Mouse (Mus musculus) midbrain, postnatal 0 days (tissue): ENCODE data around the gene Slc25a19. TPM values are rescaled to one million over a fixed set of nuclear protein-coding genes. Genes with fewer than 3 reads are reported as not detected.

ENCODE experiments used
- ATAC-seq: fragments of 200-750 bp; cut with Nextera tagmentation; 2 replicates; pipeline ENCODE4 v1.8.0; 2017; ENCODE audit warnings: moderate number of reproducible peaks, mild to moderate bottlenecking, moderate TSS enrichment, moderate library complexity; ENCODE audit not compliant: low FRiP score
- DNase-seq: peaks from one replicate; pipeline ENCODE4 v3.0.0-alpha.2; 2015; ENCODE audit warnings: low spot score
- H3K27ac ChIP-seq: fragments of 300-500 bp; sonication (generic); 2 replicates; pipeline ENCODE4 v1.5.1; 2014; ENCODE audit warnings: low read depth, mild to moderate bottlenecking, low read length, mixed read lengths
- H3K27me3 ChIP-seq: fragments of 300-500 bp; sonication (generic); 2 replicates; pipeline ENCODE4 v1.6.1; 2014; ENCODE audit warnings: low read length, control low read depth, mixed read lengths; ENCODE audit not compliant: insufficient read depth
- H3K36me3 ChIP-seq: fragments of 300-500 bp; sonication (generic); 2 replicates; pipeline ENCODE4 v1.6.1; 2014; ENCODE audit warnings: low read length, control low read depth, mixed read lengths; ENCODE audit not compliant: insufficient read depth
- H3K4me1 ChIP-seq: fragments of 300-500 bp; sonication (generic); 2 replicates; pipeline ENCODE4 v1.6.1; 2014; ENCODE audit warnings: mild to moderate bottlenecking, control low read depth, antibody characterized with exemption, low read length, mixed read lengths; ENCODE audit not compliant: insufficient read depth
- H3K4me2 ChIP-seq: fragments of 300-500 bp; sonication (generic); 2 replicates; pipeline ENCODE4 v1.6.1; 2014; ENCODE audit warnings: low read depth, mild to moderate bottlenecking, low read length, mixed read lengths; ENCODE audit not compliant: poor library complexity, severe bottlenecking
- H3K4me3 ChIP-seq: fragments of 300-500 bp; sonication (generic); 2 replicates; pipeline ENCODE4 v1.5.1; 2014; ENCODE audit warnings: low read depth, mild to moderate bottlenecking, low read length, moderate library complexity
- H3K9ac ChIP-seq: fragments of 300-500 bp; sonication (generic); replicated peaks from 2 replicates; pipeline ENCODE4 v1.6.1; 2014; ENCODE audit warnings: mild to moderate bottlenecking, low read length, moderate library complexity, mixed read lengths; ENCODE audit not compliant: poor library complexity, severe bottlenecking
- H3K9me3 ChIP-seq: fragments of 300-500 bp; sonication (generic); 2 replicates; pipeline ENCODE4 v1.6.1; 2016; ENCODE audit warnings: low read length, control low read depth
- CTCF ChIP-seq: IDR thresholded peaks from 2 replicates; pipeline ENCODE4 v1.5.1; 2016; ENCODE audit warnings: antibody characterized with exemption, mild to moderate bottlenecking
- WGBS: fragments of 180-500 bp; shearing (Covaris S2); extraction: QIAGEN DNeasy Blood & Tissue Kit; methylation state at CpG from one replicate; pipeline ENCODE4 v1.1.7; 2014; 5-methylcytosine and 5-hydroxymethylcytosine counted together
- polyA plus RNA-seq: library from polyadenylated mRNA; unstranded; fragments of >200 nt; fragmentation: Nextera tagmentation; extraction: Ambion mirVana; gene quantifications from 2 replicates; pipeline ENCODE4 v1.2.1, GENCODE M21; 2015
- total RNA-seq: library from RNA; depleted of rRNA; stranded (reverse); fragments of >200 nt; gene quantifications from 2 replicates; pipeline ENCODE4 v1.2.3, GENCODE M21; 2014

The Slc25a19 gene
- total and polyA plus RNA-seq, 2 experiments from 2014 or later, result 35.7 to 49.6 TPM

DNA sequence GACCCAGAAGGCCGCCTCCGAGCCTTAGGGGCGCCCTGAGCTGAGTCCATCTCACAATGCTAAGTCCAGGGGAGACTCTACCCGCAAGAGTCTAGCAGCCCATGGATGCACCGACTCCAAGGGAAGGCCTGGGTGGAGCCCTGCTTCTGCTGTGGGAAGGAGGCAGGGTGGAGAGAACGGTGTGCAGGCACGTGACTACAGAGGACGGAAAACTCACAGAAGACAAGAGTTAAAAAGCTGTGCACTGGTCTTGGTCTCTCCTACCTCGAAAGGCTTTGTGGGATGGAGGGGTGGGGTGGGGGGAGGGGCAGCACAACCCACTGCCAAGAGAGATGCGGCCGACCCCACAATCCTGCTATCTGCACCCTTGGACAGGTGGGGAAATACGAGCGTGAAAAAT is 16.2 kb upstream of the Slc25a19 start:
- Histone ChIP-seq H3K4me1 (no peaks in the 10 kb centered on the region), H3K36me3 (peaks cover 13% of the 10 kb centered on the region; the same call in 1 of the 2 replicates), H3K27ac (no peak overlapping the region), H3K4me2 (no peak overlapping the region), H3K27me3 (no peaks in the 10 kb centered on the region), H3K4me3 (no peak overlapping the region), H3K9me3 (no peaks in the 10 kb centered on the region), H3K9ac (no peak overlapping the region)
- no peak for TF ChIP-seq CTCF
- ATAC-seq, result no peak
- DNase-seq, result no peak
- WGBS, result 93% methylated on average over 13 of the region's 13 CpGs

- Histone ChIP-seq H3K4me2 (no peak overlapping the region), H3K27ac (no peak overlapping the region), H3K36me3 (peaks cover 10% of the 10 kb centered on the region; the same call in 1 of the 2 replicates), H3K4me1 (no peaks in the 10 kb centered on the region), H3K4me3 (no peak overlapping the region), H3K9me3 (no peaks in the 10 kb centered on the region), H3K9ac (no peak overlapping the region), H3K27me3 (no peaks in the 10 kb centered on the region)
- no peak for ATAC-seq
- WGBS, result 80% methylated on average over 10 of the region's 10 CpGs
- TF ChIP-seq CTCF, result no peak
- no peak for DNase-seq
Measured at GRCm38 (mm10) chr11:115643265-115643664, 15.2 kb upstream of the Slc25a19 start.

- no peaks in the 10 kb centered on the region for H3K4me1 ChIP-seq
- ATAC-seq (no peak), DNase-seq (no peak)
- TF ChIP-seq CTCF, result no peak
- no peaks in the 10 kb centered on the region for H3K9me3 ChIP-seq
- H3K36me3 ChIP-seq, result peaks cover 10% of the 10 kb centered on the region; the same call in 1 of the 2 replicates
- no peak overlapping the region for H3K9ac ChIP-seq
- H3K27me3 ChIP-seq, result no peaks in the 10 kb centered on the region
- no peak overlapping the region for H3K4me3 ChIP-seq
- H3K4me2 ChIP-seq, result no peak overlapping the region
- H3K27ac ChIP-seq, result no peak overlapping the region
- 98% methylated on average over 2 of the region's 2 CpGs for WGBS
Measured at GRCm38 (mm10) chr11:115642705-115643104, 14.6 kb upstream of the Slc25a19 start.

DNA sequence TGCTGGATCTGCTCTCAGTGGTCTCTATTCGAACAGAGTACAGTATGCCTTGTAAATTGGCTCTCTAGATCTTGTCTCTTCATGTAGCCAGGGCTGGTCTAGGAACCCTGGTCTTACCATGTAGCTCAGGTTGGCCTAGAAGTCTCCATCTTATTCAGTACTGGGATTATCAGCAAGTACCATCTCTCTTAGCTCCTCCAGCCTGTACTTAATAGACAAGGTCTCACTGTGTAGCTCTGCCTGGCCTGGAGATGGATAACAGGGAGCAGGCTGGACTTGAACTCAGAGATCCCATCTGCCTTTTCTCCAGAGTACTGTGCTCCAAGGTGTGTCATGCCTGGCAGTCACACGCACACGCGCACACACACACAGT is 13.6 kb upstream of the Slc25a19 start:
- Histone ChIP-seq H3K9me3 (no peaks in the 10 kb centered on the region), H3K4me2 (no peak overlapping the region), H3K4me1 (no peaks in the 10 kb centered on the region), H3K4me3 (no peak overlapping the region), H3K36me3 (peaks cover 10% of the 10 kb centered on the region; the same call in 1 of the 2 replicates), H3K27ac (no peak overlapping the region), H3K27me3 (no peaks in the 10 kb centered on the region), H3K9ac (no peak overlapping the region)
- ATAC-seq (no peak), DNase-seq (no peak)
- 92% methylated on average over 4 of the region's 4 CpGs for WGBS
- no peak for TF ChIP-seq CTCF

DNA sequence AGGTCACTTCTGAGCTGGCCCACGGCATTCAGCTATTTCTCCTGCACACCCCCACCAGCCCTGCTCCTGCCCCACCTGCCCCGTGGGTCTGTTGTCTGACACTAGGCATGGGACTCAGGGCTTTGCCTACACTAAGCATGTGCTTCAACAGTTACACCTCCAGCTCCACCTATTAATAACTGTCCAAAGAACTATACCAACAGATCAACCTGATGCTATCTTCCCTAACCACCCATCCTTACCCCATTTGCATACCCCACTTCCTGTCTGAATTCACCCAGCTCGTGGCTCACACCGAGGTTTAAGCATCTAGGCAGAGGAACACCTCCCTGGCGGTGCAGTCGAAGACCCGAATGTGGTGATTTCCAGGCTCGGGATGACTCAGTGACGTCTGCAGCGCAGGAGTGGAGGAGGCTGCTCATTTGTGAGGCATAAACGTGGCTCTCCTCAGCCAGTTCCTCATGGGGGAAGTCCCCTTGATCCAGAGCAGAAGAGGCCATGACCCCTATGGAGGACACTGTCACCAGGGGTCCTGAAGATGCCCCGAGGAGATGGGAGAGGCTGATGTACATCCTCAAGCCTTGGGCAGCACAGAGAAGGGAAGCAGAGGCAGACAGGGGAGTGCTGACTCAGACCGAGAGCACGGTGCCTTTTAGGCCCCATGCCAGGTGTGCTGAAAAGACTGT is 13.0 kb upstream of the Slc25a19 start:
- 57% methylated on average over 14 of the region's 14 CpGs for WGBS
- DNase-seq, result no peak
- H3K27ac ChIP-seq, result no peak overlapping the region
- no peak for TF ChIP-seq CTCF
- H3K4me2 ChIP-seq, result no peak overlapping the region
- no peak overlapping the region for H3K9ac ChIP-seq
- H3K36me3 ChIP-seq, result peaks cover 10% of the 10 kb centered on the region; the same call in 1 of the 2 replicates
- H3K4me1 ChIP-seq, result no peaks in the 10 kb centered on the region
- no peaks in the 10 kb centered on the region for H3K27me3 ChIP-seq
- no peak for ATAC-seq
- no peak overlapping the region for H3K4me3 ChIP-seq
- H3K9me3 ChIP-seq, result no peaks in the 10 kb centered on the region

DNA sequence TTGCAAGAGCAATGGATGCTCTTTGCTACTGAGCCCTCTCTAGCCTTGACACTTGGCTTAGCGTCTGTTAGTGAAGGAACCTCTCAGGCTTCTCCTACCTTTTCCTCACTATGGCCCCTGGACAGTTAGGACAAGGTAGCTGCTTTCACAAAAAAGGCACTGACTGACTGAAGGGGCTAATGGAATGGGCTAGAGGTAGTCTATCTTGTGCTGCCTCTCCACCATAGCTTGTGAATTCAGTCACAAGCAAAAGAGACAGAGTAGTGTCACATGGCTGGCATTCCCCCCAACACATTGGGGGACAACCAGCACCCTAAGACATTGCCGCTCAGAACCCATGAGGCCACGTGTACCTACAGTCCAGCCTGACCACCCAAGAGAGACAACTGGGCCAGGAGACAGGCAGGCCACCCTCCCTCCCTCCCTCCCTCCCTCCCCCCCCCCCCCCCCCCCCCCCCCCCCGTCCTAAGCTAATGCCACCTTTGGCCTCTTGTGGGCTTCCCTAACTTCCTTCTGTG is 12.3 kb upstream of the Slc25a19 start:
- H3K4me3 ChIP-seq, result no peak overlapping the region
- 84% methylated on average over 3 of the region's 4 CpGs for WGBS
- no peak for TF ChIP-seq CTCF

More for the DNA sequence above, 12.3 kb upstream of the Slc25a19 start:
- Histone ChIP-seq H3K4me1 (no peaks in the 10 kb centered on the region), H3K9me3 (no peaks in the 10 kb centered on the region), H3K9ac (no peak overlapping the region), H3K27ac (no peak overlapping the region), H3K27me3 (no peaks in the 10 kb centered on the region), H3K4me2 (no peak overlapping the region), H3K36me3 (peaks cover 10% of the 10 kb centered on the region; the same call in 1 of the 2 replicates)
- DNase-seq, result no peak
- no peak for ATAC-seq
